Mouse (Mus musculus): ENCODE data around the gene Cd4.

Cd4 gene

DNA sequence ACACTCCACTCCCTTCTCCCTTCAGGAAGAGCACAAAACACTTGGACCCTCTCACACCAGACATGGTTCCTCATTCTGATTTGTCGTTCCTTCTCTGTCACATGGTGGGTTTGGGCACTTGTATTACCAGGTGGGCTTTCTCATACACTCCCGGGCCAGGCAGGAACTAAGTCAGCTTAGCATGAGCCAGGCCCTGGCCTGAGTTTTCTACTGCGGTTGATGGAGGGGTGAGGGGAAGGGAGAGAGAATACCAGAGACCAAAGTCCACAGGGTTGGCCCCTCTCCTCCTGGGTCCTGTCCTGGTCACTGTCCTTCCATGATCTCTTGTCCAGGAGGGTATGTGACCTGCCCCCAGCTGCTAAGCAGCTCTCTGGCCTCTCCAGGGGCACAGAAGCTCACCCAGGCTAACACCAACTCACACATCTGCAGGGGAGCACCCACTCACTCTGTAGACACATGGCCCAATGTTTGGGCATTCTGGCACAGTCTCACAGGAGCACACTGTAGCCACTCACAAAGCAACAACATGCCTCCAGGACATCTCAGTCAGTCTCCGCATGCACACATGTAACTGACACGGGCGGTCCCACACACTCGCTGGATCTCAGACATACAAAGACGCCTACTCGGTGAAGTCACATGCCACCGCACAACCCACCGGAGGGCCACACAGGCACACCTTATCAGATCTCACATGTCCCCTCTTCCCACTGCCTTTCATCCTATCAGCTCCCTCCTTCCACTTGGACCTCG is 28.1 kb upstream of the Cd4 start:
- WGBS = 2% methylated on average over 12 of the region's 12 CpGs

DNA sequence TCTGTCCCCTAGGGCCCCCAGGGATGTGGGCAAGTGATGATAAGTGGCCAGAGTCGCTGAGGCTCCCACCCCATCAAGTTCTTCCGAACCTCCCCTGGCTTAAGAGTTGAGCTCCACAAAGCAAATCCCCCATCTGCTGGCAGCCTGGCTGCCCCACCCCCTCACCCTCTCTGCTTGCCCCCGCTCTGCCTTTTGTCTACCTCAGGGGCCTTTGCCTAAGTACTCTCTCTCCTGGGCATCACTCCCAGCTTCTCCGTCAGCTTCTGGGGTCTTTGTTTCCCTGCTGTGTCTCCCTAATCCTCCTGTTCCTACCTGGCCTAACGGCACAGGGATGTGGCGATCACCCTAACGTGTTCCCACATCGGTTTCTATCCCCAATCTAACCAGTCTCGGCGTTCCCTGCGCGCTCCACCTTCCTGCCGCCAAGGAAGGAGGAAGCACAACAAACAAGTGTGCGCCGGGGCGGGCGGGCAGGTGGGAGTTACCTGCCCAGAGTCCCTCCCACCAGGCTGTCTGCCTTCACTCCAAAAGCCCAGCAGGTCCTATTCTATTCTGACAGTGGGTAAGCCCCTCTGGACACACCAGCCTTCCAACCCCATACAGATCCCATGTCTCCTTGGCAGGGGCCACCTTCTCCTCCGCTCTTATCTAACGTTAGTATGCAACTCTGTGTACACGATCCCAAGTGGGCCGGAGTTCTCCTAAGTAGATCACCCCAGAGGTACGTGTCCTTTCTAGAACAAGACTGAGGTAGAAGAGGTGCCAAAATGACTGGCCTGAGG is 27.3 kb upstream of the Cd4 start:
- WGBS = 13% methylated on average over 22 of the region's 22 CpGs

DNA sequence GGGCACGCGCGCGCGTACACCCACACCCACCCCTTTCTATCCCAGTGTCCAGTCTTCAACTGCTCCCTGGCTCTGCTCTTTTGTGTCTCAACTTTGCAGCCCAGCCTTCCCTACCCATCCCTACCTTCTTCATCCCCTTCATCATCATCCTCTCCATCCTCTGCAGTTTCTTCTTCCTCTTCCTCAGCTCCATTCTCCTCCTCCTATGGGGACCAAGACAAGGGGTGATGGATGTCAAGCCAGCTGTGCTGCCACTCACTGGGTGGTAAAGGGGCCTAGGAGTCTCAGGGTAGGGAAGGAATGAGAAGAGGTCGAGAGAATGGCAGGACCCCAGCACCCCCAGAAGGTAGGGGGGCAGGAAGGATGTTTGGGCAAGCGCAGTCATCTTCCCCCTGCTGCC is 26.5 kb upstream of the Cd4 start:
- 66% methylated on average over 7 of the region's 7 CpGs for WGBS

DNA sequence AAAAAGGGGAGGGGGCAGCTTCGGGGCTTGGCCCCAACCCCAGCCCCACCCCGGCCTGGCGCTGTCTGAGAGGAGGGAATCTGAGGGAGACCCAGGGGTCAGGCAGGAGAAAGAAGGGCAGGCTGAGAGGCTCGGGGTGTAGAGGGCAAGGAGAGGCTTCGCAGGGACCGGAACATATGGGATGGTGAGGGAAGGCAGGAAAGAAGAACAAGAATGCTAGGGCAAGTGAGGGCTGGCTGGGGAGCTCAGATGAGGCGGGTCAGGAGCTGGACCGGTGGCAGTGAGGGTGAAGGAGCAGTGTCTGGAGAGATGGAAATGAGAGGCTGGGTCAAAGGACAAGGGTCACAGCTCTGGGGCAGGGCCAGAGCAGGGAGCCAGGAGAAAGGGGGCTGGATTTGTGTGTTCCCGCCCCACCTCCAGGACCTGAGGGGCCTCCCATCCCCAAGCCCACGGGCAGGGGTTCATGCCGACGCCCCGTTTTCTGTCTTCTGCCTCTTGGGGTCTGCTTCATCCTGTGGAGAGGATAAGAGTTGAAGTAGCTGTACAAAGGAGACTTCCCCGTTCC is 25.8 kb upstream of the Cd4 start:
- 68% methylated on average over 14 of the region's 14 CpGs for WGBS

DNA sequence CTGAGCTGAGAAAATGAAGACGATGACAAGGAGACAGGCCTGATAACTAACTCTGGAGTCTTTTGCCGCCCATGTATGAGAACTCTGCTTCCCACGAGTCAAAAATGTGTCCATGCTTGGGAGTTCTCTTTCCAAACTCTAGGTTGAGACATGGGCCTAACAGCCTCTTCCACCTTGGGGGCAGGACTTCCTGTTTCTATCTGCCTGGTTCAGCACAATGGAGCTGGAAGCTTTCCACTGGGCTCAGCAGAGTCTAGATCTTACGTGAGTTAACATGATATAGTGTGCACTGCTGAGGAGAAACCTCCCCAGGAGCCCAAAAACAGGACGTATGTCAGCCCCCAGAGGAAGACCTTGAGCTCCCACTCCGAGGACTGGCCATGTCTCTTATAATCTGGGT is 25.2 kb upstream of the Cd4 start:
- 48% methylated on average over 6 of the region's 6 CpGs for WGBS

DNA sequence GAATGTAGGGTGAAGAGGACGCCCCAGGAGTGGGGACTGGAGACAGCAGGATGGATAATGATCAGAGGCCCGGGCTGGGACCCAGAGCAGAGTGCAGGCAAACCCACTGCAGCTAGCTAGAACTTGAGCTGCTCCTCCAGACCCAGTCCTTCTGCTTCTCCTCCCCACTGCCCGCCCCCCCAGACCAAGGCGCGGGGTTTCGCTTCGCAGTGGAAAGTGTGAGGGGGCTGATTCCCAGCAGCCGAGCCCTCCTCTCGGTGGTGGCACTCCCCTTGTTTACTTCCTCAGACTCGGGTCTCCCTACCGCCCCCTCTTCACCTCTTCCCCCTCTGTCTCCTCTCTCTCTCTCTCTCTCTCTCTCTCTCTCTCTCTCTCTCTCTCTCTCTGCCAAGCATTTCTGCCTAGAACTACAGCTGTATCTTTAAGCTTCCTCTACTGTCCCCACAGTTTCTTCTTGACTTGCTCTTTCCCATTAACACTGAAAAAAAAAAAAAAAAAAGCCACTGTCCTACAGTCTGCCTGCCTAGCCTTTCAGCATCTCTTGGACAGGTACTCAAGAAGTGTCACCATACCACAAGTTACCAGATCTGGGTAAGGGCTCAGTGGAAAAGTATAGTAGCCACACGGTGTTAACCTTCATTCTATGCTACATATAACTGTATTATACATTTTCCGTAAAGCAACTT is 23.7 kb upstream of the Cd4 start, which contains the start of gene Lag3:
Gene Lag3 (minus strand): TSS at position 173 of the 686 bp plus-strand sequence.
- WGBS = 35% methylated on average over 12 of the region's 13 CpGs

DNA sequence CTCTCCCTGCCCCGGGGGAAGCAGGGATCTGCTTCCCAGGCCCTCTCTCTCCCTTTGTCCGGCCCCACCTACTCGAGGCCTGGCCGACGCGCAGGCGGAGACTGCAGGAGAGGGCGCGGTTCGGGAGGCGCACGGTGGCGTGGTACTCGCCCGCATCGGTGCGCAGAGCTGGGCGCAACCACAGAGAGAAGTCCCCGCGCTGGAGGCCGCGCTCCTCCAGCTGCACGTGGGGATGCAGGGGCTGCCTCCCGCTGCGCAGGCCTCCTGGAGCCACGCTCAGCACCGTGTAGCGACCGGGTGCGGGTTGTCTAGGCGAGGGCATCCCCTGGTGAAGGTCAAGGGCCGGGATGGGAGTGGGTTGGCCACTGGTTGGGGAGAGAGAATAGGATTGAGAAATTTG is 22.0 kb upstream of the Cd4 start:
- WGBS = 35% methylated on average over 32 of the region's 32 CpGs

DNA sequence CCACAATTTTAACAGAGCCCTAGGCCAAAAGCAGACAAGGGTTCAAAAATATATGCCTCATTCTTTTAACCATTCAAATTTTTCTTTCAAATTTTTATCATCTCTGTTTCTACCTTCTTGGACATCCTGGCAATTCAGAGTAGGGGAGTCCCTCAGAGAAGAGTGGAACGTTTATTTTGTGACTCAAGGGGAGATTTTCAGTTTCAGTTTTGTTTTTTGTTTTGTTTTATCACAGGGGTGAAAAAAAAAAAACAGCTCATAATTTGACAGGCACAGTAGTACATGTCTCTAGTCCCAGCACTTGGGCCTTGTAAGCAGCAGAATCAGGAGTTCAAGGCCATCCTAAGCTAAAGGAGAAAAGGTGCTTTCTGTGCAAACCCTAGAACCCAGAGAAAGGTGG is 19.7 kb upstream of the Cd4 start:
- WGBS = 82% methylated on average over 1 of the region's 1 CpGs

DNA sequence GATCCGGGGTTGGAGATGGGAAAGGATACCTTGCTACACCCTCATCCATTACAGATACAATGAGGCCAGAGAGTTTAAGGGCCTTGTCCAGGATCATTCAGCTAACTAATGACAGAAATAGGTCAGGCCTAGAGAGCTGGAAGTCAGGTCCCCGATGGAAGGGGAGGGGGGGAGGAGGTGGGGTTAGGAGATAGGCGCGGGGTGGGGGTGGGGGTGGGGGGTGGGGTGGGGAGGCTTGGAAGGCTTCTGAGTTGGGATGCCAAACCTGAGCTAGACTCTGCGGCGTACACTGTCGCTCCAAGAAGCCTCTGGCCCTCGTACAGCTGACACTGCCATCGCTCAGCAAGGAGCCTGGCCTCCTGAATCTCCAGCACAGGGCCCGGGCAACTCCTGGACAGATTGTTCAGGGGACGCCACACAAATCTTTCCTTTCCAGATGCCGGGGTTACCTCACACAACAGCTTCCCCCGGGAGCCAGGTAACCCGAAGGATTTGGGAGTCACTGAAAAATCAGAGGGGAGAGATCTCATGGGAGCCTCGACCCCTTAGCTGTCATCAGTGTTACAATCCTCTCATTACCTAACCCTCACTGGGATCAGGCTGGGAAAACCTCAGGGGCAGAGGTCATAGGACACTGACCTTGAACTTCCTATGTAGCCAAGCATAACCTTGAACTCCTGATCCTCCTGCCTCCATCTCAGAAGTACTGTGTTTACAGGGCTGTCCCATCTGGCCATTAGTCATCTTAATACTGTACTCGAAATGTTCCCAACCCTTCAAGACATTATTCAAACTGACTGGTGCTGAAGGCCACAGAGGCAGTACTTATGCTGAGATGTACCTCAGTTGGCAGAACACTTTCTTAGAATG is 17.2 kb upstream of the Cd4 start:
- 47% methylated on average over 16 of the region's 16 CpGs for WGBS

DNA sequence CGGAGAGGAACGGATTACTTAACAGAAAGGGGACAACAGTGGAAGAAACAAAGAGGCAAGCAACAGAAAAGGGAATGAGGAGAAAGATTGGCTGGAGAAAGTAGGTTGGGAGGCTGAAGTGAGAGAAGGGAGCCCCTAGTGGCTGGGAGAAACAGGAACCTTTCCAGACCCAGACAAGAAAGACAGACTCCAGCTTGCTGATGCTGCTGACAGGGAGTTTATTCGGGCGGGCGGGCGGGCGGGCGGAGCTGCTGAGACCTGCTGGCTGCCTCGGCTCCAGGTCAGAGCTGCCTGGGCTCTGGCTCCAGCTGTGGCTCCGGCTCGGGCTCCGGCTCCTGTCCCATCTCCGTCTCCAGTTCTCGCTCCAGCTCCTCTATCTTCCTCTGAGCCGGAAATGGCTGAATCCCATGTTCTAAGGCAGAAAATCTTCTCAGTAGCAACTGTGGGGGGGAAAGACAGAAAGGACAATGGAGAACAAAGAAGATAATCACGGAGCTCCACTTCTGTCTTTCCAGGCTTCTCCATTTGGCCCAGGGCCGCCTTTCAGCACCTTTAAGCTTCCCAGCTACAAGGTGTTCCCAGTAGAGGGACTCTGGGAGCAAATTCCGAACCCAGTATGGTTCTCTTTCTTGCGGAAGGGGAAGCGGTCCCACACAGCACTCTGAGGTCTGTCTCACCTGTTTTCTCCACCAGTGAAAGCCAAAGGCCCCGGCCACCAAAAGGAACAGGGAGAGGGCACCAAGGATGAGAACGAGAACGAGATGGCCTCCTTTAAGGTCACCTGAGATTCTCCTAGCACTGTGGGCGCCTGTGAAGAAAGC is 16.4 kb upstream of the Cd4 start:
- 7% methylated on average over 24 of the region's 24 CpGs for WGBS

DNA sequence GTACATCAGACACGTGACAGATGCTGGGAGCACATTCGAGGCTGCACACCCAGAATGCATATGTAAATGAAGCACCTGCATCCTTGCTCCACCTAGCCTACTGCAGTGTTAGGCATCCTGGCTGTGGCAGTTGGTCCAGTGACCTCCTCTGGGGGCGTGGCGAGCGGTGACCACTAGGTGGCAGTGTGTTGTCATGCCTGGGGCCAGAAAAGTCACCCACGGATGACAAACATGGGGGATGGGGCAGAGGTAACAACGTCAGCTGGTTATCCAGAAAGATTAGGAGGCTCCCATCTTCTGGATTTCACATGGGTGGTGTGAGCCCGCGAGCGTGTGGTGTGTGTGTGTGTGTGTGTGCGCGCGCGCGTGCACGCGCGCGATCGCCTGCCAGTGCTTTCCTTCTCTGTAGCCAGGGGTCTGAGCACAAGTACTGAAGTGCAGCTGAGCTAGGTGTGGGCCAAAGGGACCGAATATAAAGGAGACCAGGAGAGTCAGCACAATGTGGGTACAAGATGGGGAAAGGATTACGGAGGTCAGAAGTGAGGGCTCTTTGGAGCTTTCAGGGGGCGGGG is 15.6 kb upstream of the Cd4 start:
- WGBS = under 1% methylated on average over 23 of the region's 23 CpGs

DNA sequence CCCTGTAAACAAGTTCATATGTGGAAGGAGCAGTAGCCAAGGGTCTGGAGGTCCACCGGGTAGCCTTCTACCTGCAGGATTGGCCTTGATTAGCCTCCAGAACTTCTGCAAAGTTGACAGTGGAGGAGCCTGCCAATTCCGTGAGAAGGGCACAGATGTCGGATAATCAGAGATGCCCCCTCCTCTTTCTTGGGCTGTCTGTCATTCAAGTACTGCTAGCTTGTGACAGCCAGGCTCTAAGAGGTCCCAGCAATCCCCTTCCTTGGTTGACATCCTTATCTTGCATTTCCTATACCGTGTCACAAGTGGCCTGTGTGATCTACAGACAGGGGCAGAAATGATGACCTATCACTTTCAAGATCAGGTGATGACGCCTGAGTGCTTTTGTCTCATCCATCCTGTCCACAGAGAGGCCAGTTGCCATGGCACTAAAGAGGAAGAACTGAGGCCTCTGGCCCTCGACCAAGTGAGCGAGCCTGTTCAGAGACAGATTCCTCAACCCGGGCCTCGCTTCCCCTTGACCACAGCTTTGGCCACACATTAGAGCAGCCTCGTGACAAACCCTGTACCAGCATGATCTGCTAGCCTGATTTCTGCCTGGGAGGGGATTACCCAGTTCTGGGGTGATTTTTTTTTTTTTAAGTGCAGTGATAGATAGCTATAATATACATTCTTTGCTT is 12.9 kb upstream of the Cd4 start:
- WGBS = 69% methylated on average over 10 of the region's 10 CpGs

DNA sequence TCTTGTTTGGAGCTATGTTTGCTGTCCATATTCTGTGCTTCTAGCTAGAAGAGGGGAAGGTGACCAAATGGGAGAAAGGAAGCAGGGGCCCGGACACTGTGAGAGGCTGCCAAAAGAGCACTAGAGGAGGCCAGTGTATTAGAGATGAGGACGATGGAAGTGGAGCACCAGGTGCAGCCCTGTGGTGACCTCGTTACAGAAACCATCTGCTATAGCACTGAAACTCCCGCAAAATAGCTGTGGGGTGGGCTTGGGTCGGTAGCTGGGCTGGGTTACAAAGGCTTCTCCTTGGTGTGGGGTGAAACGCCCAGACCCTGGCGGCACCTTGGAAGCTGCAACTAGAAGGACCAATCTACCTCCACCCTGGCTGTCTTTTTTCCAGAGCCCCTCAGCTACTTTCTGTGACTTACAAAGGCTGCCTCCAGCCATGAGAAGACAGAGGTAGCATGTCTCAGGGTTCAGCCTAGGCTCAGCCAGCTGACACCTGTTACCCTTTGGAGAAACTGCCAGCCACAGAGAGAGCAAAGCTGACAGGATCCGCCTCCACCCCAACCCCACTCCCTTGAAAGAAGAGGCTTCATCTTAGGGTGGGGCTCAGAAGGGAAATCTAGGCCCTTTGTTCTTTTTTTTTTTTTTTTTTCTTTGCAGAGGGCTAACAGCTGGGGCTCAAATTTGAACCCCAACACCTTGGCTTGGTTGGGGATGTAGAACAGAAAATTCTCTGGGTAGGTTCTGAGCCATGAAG is 12.2 kb upstream of the Cd4 start:
- WGBS = 81% methylated on average over 8 of the region's 8 CpGs

DNA sequence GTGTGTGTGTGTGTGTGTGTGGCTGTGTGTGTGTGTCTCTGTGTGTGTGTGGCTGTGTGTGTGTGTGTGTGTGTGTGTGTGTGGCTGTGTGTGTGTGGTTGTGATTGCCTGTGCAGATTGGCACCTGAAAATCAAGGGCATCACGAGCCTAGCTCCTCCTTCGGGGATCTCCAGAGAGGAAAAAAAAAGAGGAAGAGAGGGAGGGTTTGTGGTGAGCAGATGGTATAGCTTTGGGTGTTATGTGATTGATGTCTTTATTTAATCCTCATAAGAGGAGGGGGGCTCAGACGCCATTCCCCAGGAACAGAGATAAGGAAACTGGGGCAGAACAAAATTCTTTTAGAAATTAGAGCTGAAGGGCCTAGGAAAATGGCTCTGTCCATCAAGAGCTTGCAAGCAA is 10.3 kb upstream of the Cd4 start:
- WGBS = 59% methylated on average over 3 of the region's 3 CpGs

DNA sequence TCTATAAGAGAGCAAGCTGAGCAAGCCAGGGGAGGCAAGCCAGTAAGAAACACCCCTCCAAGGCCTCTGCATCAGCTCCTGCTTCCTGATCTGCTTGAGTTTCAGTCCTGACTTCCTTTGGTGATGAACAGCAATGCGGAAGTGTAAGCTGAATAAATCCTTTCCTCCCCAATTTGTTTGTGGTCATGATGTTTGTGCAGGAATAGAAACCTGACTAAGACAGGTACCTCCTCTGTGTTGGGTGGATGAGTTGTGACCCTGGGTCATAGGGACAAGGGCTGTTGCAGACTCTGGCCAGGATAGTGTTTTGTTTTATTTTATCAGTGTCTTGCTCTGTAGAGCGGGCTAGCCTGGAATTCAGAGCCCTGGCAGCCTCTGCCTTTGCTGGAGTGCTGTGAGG is 6.1 kb upstream of the Cd4 start:
- WGBS = 95% methylated on average over 2 of the region's 2 CpGs

DNA sequence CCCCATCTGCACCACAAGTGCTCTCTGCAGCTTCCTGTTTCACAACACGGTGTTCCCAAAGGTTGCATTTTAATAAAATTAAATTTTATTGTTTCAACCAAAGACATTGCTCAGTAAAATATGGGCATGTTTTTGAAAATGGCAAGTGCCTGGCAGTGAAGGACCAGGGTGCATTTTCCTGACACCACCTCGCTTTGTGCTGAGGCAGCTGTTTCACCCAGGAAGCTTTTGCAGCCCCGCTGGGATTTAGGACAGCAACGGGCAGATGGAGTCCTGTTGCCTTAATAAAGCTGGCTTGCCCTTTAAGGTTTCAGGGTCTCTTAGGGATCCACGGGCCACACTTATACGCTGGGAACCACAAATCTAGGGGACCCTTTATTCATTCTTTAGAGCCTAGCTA is 3.0 kb upstream of the Cd4 start:
- 66% methylated on average over 6 of the region's 6 CpGs for WGBS

DNA sequence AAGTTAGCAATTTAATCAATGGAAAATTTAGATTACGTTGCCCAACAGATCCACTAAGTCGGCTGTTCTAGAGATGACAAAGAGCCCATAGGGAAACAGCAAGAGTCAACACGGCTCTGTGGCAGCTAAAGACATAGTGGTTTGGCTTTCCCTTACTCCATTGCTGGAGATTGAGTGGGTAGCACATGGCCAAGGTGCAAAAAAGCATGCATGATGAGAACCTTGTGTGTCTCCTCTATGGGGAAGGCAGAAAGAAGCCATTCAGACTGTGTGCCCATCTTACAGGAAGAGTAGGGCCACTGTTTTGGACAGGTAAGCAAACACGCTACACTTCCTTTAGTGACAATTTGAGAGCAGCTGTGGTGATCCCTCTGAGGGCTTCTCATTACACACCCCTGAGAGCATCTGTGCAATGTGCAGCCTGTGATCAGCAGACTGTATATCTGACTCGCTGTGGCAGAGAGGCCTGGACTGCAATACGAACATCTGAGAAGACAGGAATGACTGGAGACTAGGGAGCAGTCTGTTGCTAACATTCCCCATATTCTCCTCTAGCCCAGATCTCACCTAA is 619 bp upstream of the Cd4 start:
- WGBS = 93% methylated on average over 6 of the region's 6 CpGs

DNA sequence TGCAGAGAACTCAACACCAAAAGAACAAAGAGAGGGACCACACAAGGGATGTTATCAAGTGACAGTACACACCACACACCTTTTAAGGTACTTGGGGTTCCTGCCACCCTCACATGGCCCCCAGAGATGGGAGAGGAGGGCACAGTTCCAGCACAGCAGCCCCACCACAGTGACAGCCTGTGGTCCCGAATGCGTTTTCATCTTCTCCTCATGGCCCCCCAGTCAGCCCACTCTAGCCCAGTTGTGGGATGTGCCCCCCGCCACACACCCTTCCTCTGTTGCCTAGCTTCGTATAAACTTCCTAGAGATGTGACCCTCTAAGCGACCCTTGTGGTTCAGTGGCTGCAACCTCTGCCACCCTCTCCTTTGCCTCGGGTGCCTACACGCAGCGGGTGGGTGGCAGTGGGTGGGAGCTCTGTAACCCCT is 2.1 kb downstream of the Cd4 start:
- WGBS = 94% methylated on average over 8 of the region's 8 CpGs

All from cerebral cortex, adult 2 months (tissue).